7 mouse cellular contexts compared by ENCODE assay signal in the genomic region with DNA sequence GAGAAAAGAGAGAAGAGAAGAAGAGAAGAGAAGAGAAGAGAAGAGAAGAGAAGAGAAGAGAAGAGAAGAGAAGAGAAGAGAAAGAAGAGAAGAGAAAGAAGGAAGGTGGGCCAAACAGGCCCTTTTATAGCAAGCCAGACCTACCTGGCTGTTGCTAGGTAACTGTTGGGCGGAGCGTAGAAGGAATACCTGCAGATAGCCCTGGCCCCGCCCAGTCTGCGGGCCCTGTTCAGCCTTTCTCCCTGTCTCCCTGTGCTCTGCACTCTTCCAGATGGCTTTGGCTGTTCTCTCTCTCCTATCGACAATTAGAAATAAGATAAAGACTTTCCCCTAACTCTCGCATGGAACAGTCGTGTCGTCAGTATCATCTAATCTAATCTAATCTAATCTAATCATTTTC. TPM values are rescaled to one million over a fixed set of nuclear protein-coding genes. Genes with fewer than 3 reads are reported as not detected.
DNase-seq lines count a peak whose midpoint lies in the region; ATAC-seq lines count a peak whose summit lies in the region.

No protein-coding gene starts in this region.

- peaks cover 19% of the 10 kb centered on the region for H3K36me3 ChIP-seq in embryonic facial prominence, embryonic 12.5 days
- H3K36me3 ChIP-seq in intestine, embryonic 16.5 days (ENCODE audit: control insufficient read depth, insufficient read depth, low read length) = peaks cover 12% of the 10 kb centered on the region
- no peaks in the 10 kb centered on the region; the same call in 1 of the 2 replicates for H3K36me3 ChIP-seq in liver, embryonic 16.5 days (ENCODE audit: control insufficient read depth, insufficient read depth)
- H3K36me3 ChIP-seq in stomach, embryonic 14.5 days (ENCODE audit: control insufficient read depth, insufficient read depth, low read length) = peaks cover 13% of the 10 kb centered on the region; the same call in 1 of the 2 replicates

- peak overlapping the region; percentile 89 for H3K4me3 ChIP-seq in embryonic facial prominence, embryonic 12.5 days
- H3K4me3 ChIP-seq in intestine, embryonic 16.5 days (ENCODE audit: low read length) = peak overlapping the region; percentile 92
- H3K4me3 ChIP-seq in liver, embryonic 16.5 days (ENCODE audit: low read depth, low read length) = peak overlapping the region; percentile 79; the same call in 1 of the 2 replicates
- H3K4me3 ChIP-seq in stomach, embryonic 14.5 days (ENCODE audit: low read depth, low read length) = peak overlapping the region; percentile 78

- H3K9me3 ChIP-seq in embryonic facial prominence, embryonic 12.5 days = no peaks in the 10 kb centered on the region
- no peaks in the 10 kb centered on the region for H3K9me3 ChIP-seq in intestine, embryonic 16.5 days (ENCODE audit: control insufficient read depth, low read length)
- no peaks in the 10 kb centered on the region for H3K9me3 ChIP-seq in liver, embryonic 16.5 days (replicated peaks; ENCODE audit: control insufficient read depth, low read length)
- H3K9me3 ChIP-seq in stomach, embryonic 14.5 days (ENCODE audit: control insufficient read depth, low read depth, low read length) = no peaks in the 10 kb centered on the region

- H3K4me1 ChIP-seq in embryonic facial prominence, embryonic 12.5 days = peaks cover 12% of the 10 kb centered on the region
- peaks cover 25% of the 10 kb centered on the region for H3K4me1 ChIP-seq in intestine, embryonic 16.5 days (ENCODE audit: control insufficient read depth, insufficient read depth, low read length)
- peaks cover 21% of the 10 kb centered on the region for H3K4me1 ChIP-seq in liver, embryonic 16.5 days (ENCODE audit: control insufficient read depth, low read depth, low read length)
- peaks cover 12% of the 10 kb centered on the region for H3K4me1 ChIP-seq in stomach, embryonic 14.5 days (ENCODE audit: control insufficient read depth, insufficient read depth, low read length)

- H3K9ac ChIP-seq in embryonic facial prominence, embryonic 12.5 days = 0 out of 2 replicates have a peak overlapping the region, but pooled peaks have one; percentile 93
- no peak overlapping the region for H3K9ac ChIP-seq in intestine, embryonic 16.5 days (ENCODE audit: low read depth, low read length)
- H3K9ac ChIP-seq in liver, embryonic 16.5 days (ENCODE audit: low read depth, low read length) = no peak overlapping the region
- peak overlapping the region; percentile 90; the same call in 1 of the 2 replicates for H3K9ac ChIP-seq in stomach, embryonic 14.5 days (replicated peaks; ENCODE audit: low read depth, low read length)

- DNase-seq in WW6 (ENCODE audit: low read depth, low spot score) = peak; percentile 50
- no peak for DNase-seq in gastrocnemius, adult 18-20 months (ENCODE audit: low spot score)

- H3K4me2 ChIP-seq in embryonic facial prominence, embryonic 12.5 days (replicated peaks) = peak overlapping the region; percentile 67
- H3K4me2 ChIP-seq in intestine, embryonic 16.5 days (ENCODE audit: low read depth, low read length) = peak overlapping the region; percentile 84
- peak overlapping the region; percentile 98 for H3K4me2 ChIP-seq in liver, embryonic 16.5 days (ENCODE audit: low read depth, low read length)
- peak overlapping the region; percentile 64 for H3K4me2 ChIP-seq in stomach, embryonic 14.5 days (replicated peaks; ENCODE audit: low read depth, low read length)

- no peaks in the 10 kb centered on the region for H3K27me3 ChIP-seq in embryonic facial prominence, embryonic 12.5 days
- H3K27me3 ChIP-seq in intestine, embryonic 16.5 days (replicated peaks; ENCODE audit: control insufficient read depth, insufficient read depth, low read length) = no peaks in the 10 kb centered on the region
- no peaks in the 10 kb centered on the region for H3K27me3 ChIP-seq in liver, embryonic 16.5 days (ENCODE audit: control insufficient read depth, insufficient read depth, low read depth, low read length)
- H3K27me3 ChIP-seq in stomach, embryonic 14.5 days (ENCODE audit: control insufficient read depth, insufficient read depth, low read length) = no peaks in the 10 kb centered on the region

- no peak overlapping the region for H3K27ac ChIP-seq in embryonic facial prominence, embryonic 12.5 days
- H3K27ac ChIP-seq in intestine, embryonic 16.5 days (ENCODE audit: low read length) = peak overlapping the region; percentile 97
- H3K27ac ChIP-seq in liver, embryonic 16.5 days (ENCODE audit: low read length) = no peak overlapping the region
- H3K27ac ChIP-seq in stomach, embryonic 14.5 days (ENCODE audit: low read length) = peak overlapping the region; percentile 94

- no peak for ATAC-seq in embryonic facial prominence, embryonic 12.5 days (ENCODE audit: insufficient number of reproducible peaks, insufficient read depth, low FRiP score, low TSS enrichment)
- ATAC-seq in intestine, embryonic 16.5 days = peak; percentile 64
- ATAC-seq in liver, embryonic 16.5 days (ENCODE audit: low read depth) = no peak
- 0 out of 2 replicates have a peak, but pooled peaks have one; percentile 35 for ATAC-seq in stomach, embryonic 14.5 days (ENCODE audit: insufficient number of reproducible peaks, insufficient read depth, low FRiP score, low read depth)
- no peak for ATAC-seq in frontal cortex, adult (ENCODE audit: low TSS enrichment)

- 14% methylated on average over 8 of the region's 8 CpGs for WGBS in embryonic facial prominence, embryonic 12.5 days
- WGBS in intestine, embryonic 16.5 days = 10% methylated on average over 8 of the region's 8 CpGs
- WGBS in liver, embryonic 16.5 days (ENCODE audit: insufficient replicate concordance) = 16% methylated on average over 8 of the region's 8 CpGs
- WGBS in stomach, embryonic 14.5 days = 11% methylated on average over 8 of the region's 8 CpGs

RNA-seq across cellular contexts. Expression of a gene that starts 1.3 kb away (rescaled TPM):
- polyA plus RNA-seq in embryonic facial prominence, embryonic 12.5 days (2016; fragmentation: Nextera tagmentation; extraction: Ambion mirVana) = 22.3 and 22.5 TPM in 2 replicates
- 21.9 and 23.4 TPM in 2 replicates for polyA plus RNA-seq in intestine, embryonic 16.5 days (2015; fragmentation: Nextera tagmentation; extraction: Ambion mirVana)
- 4.1 and 4.2 TPM in 2 replicates for polyA plus RNA-seq in liver, embryonic 16.5 days (2015; fragmentation: Nextera tagmentation; extraction: Ambion mirVana)
- 4.6 and 4.7 TPM in 2 replicates for polyA plus RNA-seq in stomach, embryonic 14.5 days (2014; fragmentation: Nextera tagmentation; extraction: Ambion mirVana)
- total RNA-seq in gastrocnemius, adult 18-20 months (2021) = 10 to 100 TPM; 36.4 to 41.6 TPM

RNA-seq across cellular contexts. Expression of a gene that starts 29.2 kb away (rescaled TPM):
- 9.3 and 10.5 TPM in 2 replicates for polyA plus RNA-seq in embryonic facial prominence, embryonic 12.5 days (2016; fragmentation: Nextera tagmentation; extraction: Ambion mirVana)
- 11.7 and 13.6 TPM in 2 replicates for polyA plus RNA-seq in intestine, embryonic 16.5 days (2015; fragmentation: Nextera tagmentation; extraction: Ambion mirVana)
- polyA plus RNA-seq in liver, embryonic 16.5 days (2015; fragmentation: Nextera tagmentation; extraction: Ambion mirVana) = 1.7 and 2.0 TPM in 2 replicates
- 8.1 and 9.4 TPM in 2 replicates for polyA plus RNA-seq in stomach, embryonic 14.5 days (2014; fragmentation: Nextera tagmentation; extraction: Ambion mirVana)
- 1 to 10 TPM; 2.4 to 2.6 TPM for total RNA-seq in gastrocnemius, adult 18-20 months (2021)

RNA-seq across cellular contexts. Expression of a gene that starts 40.3 kb away (rescaled TPM):
- polyA plus RNA-seq in embryonic facial prominence, embryonic 12.5 days (2016; fragmentation: Nextera tagmentation; extraction: Ambion mirVana) = 6.0 and 6.9 TPM in 2 replicates
- polyA plus RNA-seq in intestine, embryonic 16.5 days (2015; fragmentation: Nextera tagmentation; extraction: Ambion mirVana) = 6.9 and 7.2 TPM in 2 replicates
- polyA plus RNA-seq in liver, embryonic 16.5 days (2015; fragmentation: Nextera tagmentation; extraction: Ambion mirVana) = 1.3 TPM in 2 replicates
- polyA plus RNA-seq in stomach, embryonic 14.5 days (2014; fragmentation: Nextera tagmentation; extraction: Ambion mirVana) = 6.7 and 7.1 TPM in 2 replicates
- 1 to 10 TPM; 1.8 to 2.2 TPM for total RNA-seq in gastrocnemius, adult 18-20 months (2021)

RNA-seq across cellular contexts. Expression of a gene that starts 46.8 kb away (rescaled TPM):
- 6.9 and 7.8 TPM in 2 replicates for polyA plus RNA-seq in embryonic facial prominence, embryonic 12.5 days (2016; fragmentation: Nextera tagmentation; extraction: Ambion mirVana)
- polyA plus RNA-seq in intestine, embryonic 16.5 days (2015; fragmentation: Nextera tagmentation; extraction: Ambion mirVana) = 8.2 and 10.2 TPM in 2 replicates
- 1.8 and 1.9 TPM in 2 replicates for polyA plus RNA-seq in liver, embryonic 16.5 days (2015; fragmentation: Nextera tagmentation; extraction: Ambion mirVana)
- polyA plus RNA-seq in stomach, embryonic 14.5 days (2014; fragmentation: Nextera tagmentation; extraction: Ambion mirVana) = 8.0 and 9.7 TPM in 2 replicates
- 1 to 10 TPM; 1.7 to 1.8 TPM for total RNA-seq in gastrocnemius, adult 18-20 months (2021)

RNA-seq across cellular contexts. Expression of a gene that starts 50.6 kb away (rescaled TPM):
- 0.88 and 0.91 TPM in 2 replicates for polyA plus RNA-seq in embryonic facial prominence, embryonic 12.5 days (2016; fragmentation: Nextera tagmentation; extraction: Ambion mirVana)
- 2.4 and 2.8 TPM in 2 replicates for polyA plus RNA-seq in intestine, embryonic 16.5 days (2015; fragmentation: Nextera tagmentation; extraction: Ambion mirVana)
- 5.4 and 6.7 TPM in 2 replicates for polyA plus RNA-seq in liver, embryonic 16.5 days (2015; fragmentation: Nextera tagmentation; extraction: Ambion mirVana)
- 0.91 and 1.0 TPM in 2 replicates for polyA plus RNA-seq in stomach, embryonic 14.5 days (2014; fragmentation: Nextera tagmentation; extraction: Ambion mirVana)
- total RNA-seq in gastrocnemius, adult 18-20 months (2021) = under 1 TPM; 0.21 to 0.33 TPM

Comparison
In these comparisons a context has a peak if more than half of its experiments do, and no peak if none do; other contexts are left out.
1. ATAC-seq: peak in intestine, embryonic 16.5 days (single experiment) and stomach, embryonic 14.5 days (single experiment); none in embryonic facial prominence, embryonic 12.5 days (single experiment), liver, embryonic 16.5 days (single experiment) and frontal cortex, adult (single experiment).
2. H3K27ac ChIP-seq: peak in intestine, embryonic 16.5 days (single experiment) and stomach, embryonic 14.5 days (single experiment); none in embryonic facial prominence, embryonic 12.5 days (single experiment) and liver, embryonic 16.5 days (single experiment).
3. H3K9ac ChIP-seq: peak in embryonic facial prominence, embryonic 12.5 days (single experiment) and stomach, embryonic 14.5 days (single experiment); none in intestine, embryonic 16.5 days (single experiment) and liver, embryonic 16.5 days (single experiment).
4. Peak in every context shown above with its lines, with median percentiles within 50 percentile points of each other: H3K4me2 ChIP-seq and H3K4me3 ChIP-seq.